Mouse (Mus musculus) spleen, postnatal 36 days (tissue): ENCODE results near the gene Slc38a8.
A peak's percentile ranks its signal among the peaks of the same experiment; 100 is the strongest.

Experiments used
- DNase-seq, 2 experiments: peaks; one replicate each; pipeline ENCODE4 v3.0.0; 2022; ENCODE audit warnings: low spot score in 2 of 2, mixed read lengths in 1 of 2

Slc38a8 gene

GRCm38 (mm10) chr8:119501598-119501997, at the start of gene Slc38a8:
TSS of gene Slc38a8 (minus strand) at chr8:119501698.
- DNase-seq: no peak

GRCm38 (mm10) chr8:119548560-119549113, 47.1 kb upstream of the Slc38a8 start:
- DNase-seq: no peak

GRCm38 (mm10) chr8:119547019-119547691, 45.7 kb upstream of the Slc38a8 start:
- no peak for DNase-seq

- no peak for DNase-seq
Measured at GRCm38 (mm10) chr8:119545791-119546190, 44.3 kb upstream of the Slc38a8 start.

GRCm38 (mm10) chr8:119545180-119545579, 43.7 kb upstream of the Slc38a8 start:
- no peak for DNase-seq

- no peak for DNase-seq
Measured at GRCm38 (mm10) chr8:119544606-119545005, 43.1 kb upstream of the Slc38a8 start.

- no peak for DNase-seq
Measured at GRCm38 (mm10) chr8:119531973-119532372, 30.5 kb upstream of the Slc38a8 start.

GRCm38 (mm10) chr8:119531397-119531796, 29.9 kb upstream of the Slc38a8 start:
- no peak for DNase-seq

- DNase-seq: no peak
Measured at GRCm38 (mm10) chr8:119530937-119531336, 29.4 kb upstream of the Slc38a8 start.

GRCm38 (mm10) chr8:119528762-119529161, 27.3 kb upstream of the Slc38a8 start:
- DNase-seq: no peak

- no peak for DNase-seq
Measured at GRCm38 (mm10) chr8:119520102-119520501, 18.6 kb upstream of the Slc38a8 start.

GRCm38 (mm10) chr8:119516674-119517073, 15.2 kb upstream of the Slc38a8 start:
- DNase-seq: no peak

GRCm38 (mm10) chr8:119515767-119516166, 14.3 kb upstream of the Slc38a8 start:
- no peak for DNase-seq

- no peak for DNase-seq
Measured at GRCm38 (mm10) chr8:119514940-119515339, 13.4 kb upstream of the Slc38a8 start.

- no peak for DNase-seq
Measured at GRCm38 (mm10) chr8:119513405-119513804, 11.9 kb upstream of the Slc38a8 start.

- DNase-seq: no peak
Measured at GRCm38 (mm10) chr8:119511722-119512121, 10.2 kb upstream of the Slc38a8 start.

- no peak for DNase-seq
Measured at GRCm38 (mm10) chr8:119510471-119510870, 9.0 kb upstream of the Slc38a8 start.

GRCm38 (mm10) chr8:119506106-119506505, 4.6 kb upstream of the Slc38a8 start:
- DNase-seq: no peak

- DNase-seq: no peak
Measured at GRCm38 (mm10) chr8:119505488-119505887, 4.0 kb upstream of the Slc38a8 start.

- no peak for DNase-seq
Measured at GRCm38 (mm10) chr8:119503191-119503767, 1.8 kb upstream of the Slc38a8 start.

GRCm38 (mm10) chr8:119502111-119502510, 613 bp upstream of the Slc38a8 start:
- no peak for DNase-seq

- no peak for DNase-seq
Measured at GRCm38 (mm10) chr8:119499836-119500235, 1.7 kb downstream of the Slc38a8 start.

- DNase-seq: peak; percentile 17 to 35
Measured at GRCm38 (mm10) chr8:119496848-119497247, 4.7 kb downstream of the Slc38a8 start.
